Mouse (Mus musculus) spleen, adult 12 weeks (tissue): ENCODE measurements around the gene 1500009C09Rik.
"Not testable (repeated sequence)": the region's sequence is repeated elsewhere in the genome, so short reads cannot be mapped to it uniquely, and the experiment has no call there.

Experiments
- DNase-seq: peaks from one replicate; pipeline ENCODE4 v3.0.0; 2022; ENCODE audit warnings: low spot score

Gene 1500009C09Rik

GRCm38 (mm10) chr15:82218778-82219666 lies 33.2 kb upstream of the 1500009C09Rik start:
- peak; percentile 52 for DNase-seq

- no peak for DNase-seq
These were observed 32.1 kb upstream of the 1500009C09Rik start for GRCm38 (mm10) chr15:82220003-82220675.

GRCm38 (mm10) chr15:82221104-82221860 lies 30.9 kb upstream of the 1500009C09Rik start:
- no peak for DNase-seq

GRCm38 (mm10) chr15:82223251-82223650 lies 28.9 kb upstream of the 1500009C09Rik start:
- no peak for DNase-seq

- peak; percentile 65 for DNase-seq
These were observed 28.3 kb upstream of the 1500009C09Rik start, which contains the start of gene Tnfrsf13c for GRCm38 (mm10) chr15:82223657-82224601. Gene Tnfrsf13c (minus strand): TSS chr15:82224369.

- DNase-seq: no peak
These were observed 27.5 kb upstream of the 1500009C09Rik start for GRCm38 (mm10) chr15:82224602-82225215.

- no peak for DNase-seq
These were observed 26.4 kb upstream of the 1500009C09Rik start for GRCm38 (mm10) chr15:82225769-82226168.

GRCm38 (mm10) chr15:82229542-82230045 lies 22.6 kb upstream of the 1500009C09Rik start:
- no peak for DNase-seq

GRCm38 (mm10) chr15:82230098-82230611 lies 22.0 kb upstream of the 1500009C09Rik start:
- DNase-seq: no peak

- no peak for DNase-seq
These were observed 21.1 kb upstream of the 1500009C09Rik start for GRCm38 (mm10) chr15:82231100-82231499.

GRCm38 (mm10) chr15:82231591-82232378 lies 20.4 kb upstream of the 1500009C09Rik start:
- no peak for DNase-seq

- no peak for DNase-seq
These were observed 19.5 kb upstream of the 1500009C09Rik start for GRCm38 (mm10) chr15:82232651-82233050.

- no peak for DNase-seq
These were observed 16.5 kb upstream of the 1500009C09Rik start for GRCm38 (mm10) chr15:82235661-82236060.

- peak; percentile 78 for DNase-seq
These were observed 15.6 kb upstream of the 1500009C09Rik start for GRCm38 (mm10) chr15:82236565-82236964.

GRCm38 (mm10) chr15:82243311-82243710 lies 8.9 kb upstream of the 1500009C09Rik start:
- no peak for DNase-seq

- no peak for DNase-seq
These were observed 8.5 kb upstream of the 1500009C09Rik start for GRCm38 (mm10) chr15:82243742-82244114.

GRCm38 (mm10) chr15:82244115-82244804 lies 7.9 kb upstream of the 1500009C09Rik start, which contains the start of gene Cenpm:
Gene Cenpm (minus strand): TSS chr15:82244748.
- DNase-seq: peak; percentile 94

- DNase-seq: not testable (repeated sequence)
These were observed 7.4 kb upstream of the 1500009C09Rik start for GRCm38 (mm10) chr15:82244805-82245161.
